Mouse (Mus musculus) embryonic fibroblast, embryonic 13.5 days (primary cell): ENCODE results near the gene Oaz2. TPM values are rescaled to one million over a fixed set of nuclear protein-coding genes. Genes with fewer than 3 reads are reported as not detected.

ENCODE experiments used
- H3K27ac ChIP-seq: 2 replicates; pipeline ENCODE4 v1.5.1; 2012; ENCODE audit warnings: low read length, control low read depth, inconsistent platforms; ENCODE audit not compliant: insufficient read depth
- H3K4me1 ChIP-seq: 2 replicates; pipeline ENCODE4 v1.6.1; 2011; ENCODE audit warnings: low read length; ENCODE audit not compliant: control insufficient read depth, insufficient read depth
- H3K4me3 ChIP-seq: 2 replicates; pipeline ENCODE4 v1.5.1; 2011; ENCODE audit warnings: mild to moderate bottlenecking, control low read depth, low read length; ENCODE audit not compliant: insufficient read depth
- CTCF ChIP-seq: IDR thresholded peaks from 2 replicates; pipeline ENCODE4 v1.5.1; 2011; ENCODE audit warnings: mild to moderate bottlenecking, control low read depth, low read length, moderate library complexity, borderline replicate concordance; ENCODE audit not compliant: insufficient read depth
- POLR2A ChIP-seq: IDR thresholded peaks from 2 replicates; pipeline ENCODE4 v1.6.1; 2011; ENCODE audit warnings: low read depth, mild to moderate bottlenecking, control low read depth, low read length, moderate library complexity
- polyA plus RNA-seq: library from polyadenylated mRNA; stranded (reverse); fragments of >200 nt; gene quantifications from 2 replicates; pipeline ENCODE4 v1.2.4, GENCODE M21; 2011; ENCODE audit warnings: low read depth; ENCODE audit not compliant: missing spikeins, insufficient read length

The Oaz2 gene
- polyA plus RNA-seq, 1 experiment = 93.0 TPM

- no peak overlapping the region for H3K27ac ChIP-seq
- peaks cover 11% of the 10 kb centered on the region for H3K4me1 ChIP-seq
- no peak for TF ChIP-seq CTCF
- no peak for TF ChIP-seq POLR2A
- no peak overlapping the region for H3K4me3 ChIP-seq
Measured at GRCm38 (mm10) chr9:65718195-65718594, 50.4 kb downstream of the Oaz2 start.

- TF ChIP-seq POLR2A = no peak
- no peak for TF ChIP-seq CTCF
- H3K4me3 ChIP-seq = no peak overlapping the region
- H3K27ac ChIP-seq = no peak overlapping the region
- peaks cover 13% of the 10 kb centered on the region for H3K4me1 ChIP-seq
Measured at GRCm38 (mm10) chr9:65721161-65721566, 53.4 kb downstream of the Oaz2 start.

GRCm38 (mm10) chr9:65724471-65725290 lies 56.9 kb downstream of the Oaz2 start:
- no peak overlapping the region for H3K4me3 ChIP-seq
- H3K27ac ChIP-seq = no peak overlapping the region
- TF ChIP-seq CTCF (no peak), POLR2A (no peak)
- H3K4me1 ChIP-seq = peaks cover 13% of the 10 kb centered on the region

GRCm38 (mm10) chr9:65725291-65725622 lies 57.5 kb downstream of the Oaz2 start:
- Histone ChIP-seq H3K27ac (no peak overlapping the region), H3K4me1 (peaks cover 13% of the 10 kb centered on the region), H3K4me3 (no peak overlapping the region)
- no peak for TF ChIP-seq CTCF
- no peak for TF ChIP-seq POLR2A

GRCm38 (mm10) chr9:65726431-65726830 lies 58.6 kb downstream of the Oaz2 start:
- H3K4me3 ChIP-seq = no peak overlapping the region
- H3K4me1 ChIP-seq = peaks cover 9% of the 10 kb centered on the region
- no peak overlapping the region for H3K27ac ChIP-seq
- no peak for TF ChIP-seq CTCF
- TF ChIP-seq POLR2A = no peak

GRCm38 (mm10) chr9:65727491-65727890 lies 59.7 kb downstream of the Oaz2 start:
- Histone ChIP-seq H3K27ac (no peak overlapping the region), H3K4me1 (peaks cover 2% of the 10 kb centered on the region; the same call in 1 of the 2 replicates), H3K4me3 (no peak overlapping the region)
- TF ChIP-seq POLR2A (no peak), CTCF (no peak)

GRCm38 (mm10) chr9:65728588-65728987 lies 60.8 kb downstream of the Oaz2 start:
- no peak for TF ChIP-seq CTCF
- TF ChIP-seq POLR2A = no peak
- Histone ChIP-seq H3K27ac (no peak overlapping the region), H3K4me1 (peaks cover 2% of the 10 kb centered on the region; the same call in 1 of the 2 replicates), H3K4me3 (no peak overlapping the region)

- no peak overlapping the region for H3K27ac ChIP-seq
- H3K4me1 ChIP-seq = no peaks in the 10 kb centered on the region
- no peak overlapping the region for H3K4me3 ChIP-seq
- TF ChIP-seq CTCF (no peak), POLR2A (no peak)
Measured at GRCm38 (mm10) chr9:65734931-65735330, 67.1 kb downstream of the Oaz2 start.

Other genes with a start within 250 kb of the Oaz2 start
- gene Slc51b, start 245.0 kb upstream of the Oaz2 start, polyA plus RNA-seq = not detected in 2 replicates
- 14.8 and 17.0 TPM in 2 replicates for gene Mtfmt, start 232.2 kb upstream of the Oaz2 start, polyA plus RNA-seq
- 99.3 and 111 TPM in 2 replicates for gene Spg21, start 207.1 kb upstream of the Oaz2 start, polyA plus RNA-seq
- gene Ankdd1a, start 147.8 kb upstream of the Oaz2 start, polyA plus RNA-seq = not detected in 2 replicates
- gene Plekho2, start 88.0 kb upstream of the Oaz2 start, polyA plus RNA-seq = 58.1 and 78.4 TPM in 2 replicates
- gene Pif1, start 80.8 kb upstream of the Oaz2 start, polyA plus RNA-seq = 8.3 and 10.9 TPM in 2 replicates
- gene Rbpms2, start 38.4 kb upstream of the Oaz2 start, polyA plus RNA-seq = 22.7 and 34.1 TPM in 2 replicates
- gene Zfp609, start 159.6 kb downstream of the Oaz2 start, polyA plus RNA-seq = 22.7 and 30.4 TPM in 2 replicates
- gene Pclaf, start 222.2 kb downstream of the Oaz2 start, polyA plus RNA-seq = 71.8 and 102 TPM in 2 replicates
- gene Trip4, start 240.8 kb downstream of the Oaz2 start, polyA plus RNA-seq = 40.4 and 44.4 TPM in 2 replicates
- 64.7 and 70.2 TPM in 2 replicates for gene Csnk1g1, start 240.9 kb downstream of the Oaz2 start, polyA plus RNA-seq